Mouse (Mus musculus) liver, embryonic 16.5 days (tissue): ENCODE data around the gene Pla2g1b. TPM values are rescaled to one million over a fixed set of nuclear protein-coding genes. Genes with fewer than 3 reads are reported as not detected.
A peak's percentile ranks its signal among the peaks of the same experiment; 100 is the strongest.

ENCODE experiments used
- ATAC-seq: fragments of 200-750 bp; cut with Nextera tagmentation; 2 replicates; pipeline ENCODE4 v1.8.0; 2017; ENCODE audit warnings: low read depth, mild to moderate bottlenecking, moderate number of reproducible peaks, moderate library complexity
- H3K27ac ChIP-seq: fragments of 300-500 bp; sonication (generic); 2 replicates; pipeline ENCODE4 v1.5.1; 2014; ENCODE audit warnings: mild to moderate bottlenecking, low read length
- H3K27me3 ChIP-seq: fragments of 300-500 bp; sonication (generic); 2 replicates; pipeline ENCODE4 v1.6.1; 2014; ENCODE audit warnings: low read depth, low read length, mixed read lengths; ENCODE audit not compliant: control insufficient read depth, insufficient read depth
- H3K36me3 ChIP-seq: fragments of 300-500 bp; sonication (generic); 2 replicates; pipeline ENCODE4 v1.6.1; 2014; ENCODE audit warnings: mild to moderate bottlenecking; ENCODE audit not compliant: control insufficient read depth, insufficient read depth
- H3K4me1 ChIP-seq: fragments of 300-500 bp; sonication (generic); 2 replicates; pipeline ENCODE4 v1.6.1; 2014; ENCODE audit warnings: low read depth, low read length, mixed read lengths; ENCODE audit not compliant: control insufficient read depth
- H3K4me2 ChIP-seq: fragments of 300-500 bp; sonication (generic); 2 replicates; pipeline ENCODE4 v1.6.1; 2014; ENCODE audit warnings: low read depth, low read length, mixed read lengths
- H3K4me3 ChIP-seq: fragments of 300-500 bp; sonication (generic); 2 replicates; pipeline ENCODE4 v1.5.1; 2014; ENCODE audit warnings: low read depth, mild to moderate bottlenecking, low read length
- H3K9ac ChIP-seq: fragments of 300-500 bp; sonication (generic); 2 replicates; pipeline ENCODE4 v1.6.1; 2014; ENCODE audit warnings: low read depth, low read length
- H3K9me3 ChIP-seq: fragments of 300-500 bp; sonication (generic); replicated peaks from 2 replicates; pipeline ENCODE4 v1.6.1; 2016; ENCODE audit warnings: low read length; ENCODE audit not compliant: control insufficient read depth
- whole genome bisulfite sequencing: fragments of 180-500 bp; shearing (Covaris S2); extraction: QIAGEN DNeasy Blood & Tissue Kit; methylation state at CpG from one replicate; pipeline ENCODE4 v1.1.7; 2014; ENCODE audit not compliant: insufficient replicate concordance; 5-methylcytosine and 5-hydroxymethylcytosine counted together
- polyA plus RNA-seq: library from polyadenylated mRNA; unstranded; fragments of >200 nt; fragmentation: Nextera tagmentation; extraction: Ambion mirVana; gene quantifications from 2 replicates; pipeline ENCODE4 v1.2.1, GENCODE M21; 2015

Gene Pla2g1b
- polyA plus RNA-seq, 1 experiment from 2014 or later = not detected

DNA sequence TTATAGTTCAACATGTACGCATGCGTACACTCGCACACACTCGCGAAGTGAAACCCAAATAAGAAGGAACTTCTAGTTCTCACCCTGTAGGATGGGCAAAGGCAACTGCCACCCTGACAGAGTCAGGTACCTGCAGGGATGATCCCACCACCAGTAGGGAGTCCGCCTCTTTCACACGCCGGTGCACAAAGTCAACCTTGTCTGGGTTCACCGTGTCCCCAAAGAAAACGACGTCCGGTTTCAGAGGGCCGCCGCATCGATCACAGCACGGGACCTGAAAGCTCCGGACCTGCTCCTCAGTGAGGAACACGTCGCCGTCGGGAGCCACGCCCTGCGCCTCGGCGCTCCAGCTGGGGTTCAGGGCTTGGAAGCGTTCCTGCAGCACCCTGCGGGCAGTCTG is 14.0 kb downstream of the Pla2g1b start:
- Histone ChIP-seq H3K4me2 (peak overlapping the region; percentile 47), H3K9me3 (no peaks in the 10 kb centered on the region), H3K27me3 (no peaks in the 10 kb centered on the region), H3K4me3 (peak overlapping the region; percentile 12; the same call in 1 of the 2 replicates), H3K9ac (peak overlapping the region; percentile 2; the same call in 1 of the 2 replicates), H3K27ac (no peak overlapping the region), H3K36me3 (no peaks in the 10 kb centered on the region), H3K4me1 (peaks cover 10% of the 10 kb centered on the region)
- WGBS = 48% methylated on average over 27 of the region's 27 CpGs
- ATAC-seq = no peak

DNA sequence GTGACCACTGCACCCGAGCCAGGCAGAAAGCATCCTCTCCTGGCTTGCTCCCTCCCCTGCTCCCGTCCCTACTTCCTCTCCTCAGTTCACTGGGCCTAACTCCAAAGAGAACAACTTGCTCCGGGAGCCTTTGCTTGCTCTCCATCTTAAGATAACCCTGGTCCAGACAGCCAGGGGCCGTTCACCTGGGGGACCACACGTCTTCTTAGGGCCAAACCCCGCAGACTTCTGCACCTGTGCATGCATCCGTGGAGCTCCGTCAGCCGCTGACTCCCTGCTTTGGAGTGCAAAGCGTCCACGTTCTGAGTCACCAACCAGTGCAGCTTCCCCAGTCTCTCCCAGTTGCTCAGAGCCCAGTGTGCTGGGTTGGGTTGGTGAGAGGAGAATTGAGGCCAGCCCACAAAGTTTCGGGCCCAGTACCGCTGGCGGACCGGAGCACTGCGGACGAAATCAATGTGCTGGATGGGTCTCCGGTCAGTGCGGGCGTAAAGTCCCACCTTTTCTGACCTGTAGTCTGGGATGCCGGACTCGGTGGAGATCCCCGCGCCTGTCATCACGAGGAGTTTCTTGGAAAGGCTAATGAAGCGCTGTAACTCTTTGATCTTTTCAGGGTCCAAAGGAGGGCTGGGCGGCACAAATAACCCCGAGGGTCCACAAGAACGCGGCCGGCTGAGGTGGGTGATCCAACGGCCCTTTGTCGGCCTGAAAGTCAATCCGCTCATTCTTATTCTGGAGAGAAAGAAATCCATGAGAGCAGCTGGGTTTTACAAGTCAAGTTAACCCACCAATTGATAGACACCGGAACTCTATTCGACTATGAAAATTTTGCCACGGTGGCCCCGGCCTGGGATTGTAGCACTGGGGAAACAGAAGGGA is 16.6 kb downstream of the Pla2g1b start:
- Histone ChIP-seq H3K4me1 (peaks cover 10% of the 10 kb centered on the region), H3K4me2 (no peak overlapping the region), H3K27me3 (no peaks in the 10 kb centered on the region), H3K27ac (no peak overlapping the region), H3K36me3 (no peaks in the 10 kb centered on the region), H3K4me3 (no peak overlapping the region), H3K9me3 (no peaks in the 10 kb centered on the region), H3K9ac (no peak overlapping the region)
- ATAC-seq = no peak
- WGBS = 71% methylated on average over 38 of the region's 38 CpGs

DNA sequence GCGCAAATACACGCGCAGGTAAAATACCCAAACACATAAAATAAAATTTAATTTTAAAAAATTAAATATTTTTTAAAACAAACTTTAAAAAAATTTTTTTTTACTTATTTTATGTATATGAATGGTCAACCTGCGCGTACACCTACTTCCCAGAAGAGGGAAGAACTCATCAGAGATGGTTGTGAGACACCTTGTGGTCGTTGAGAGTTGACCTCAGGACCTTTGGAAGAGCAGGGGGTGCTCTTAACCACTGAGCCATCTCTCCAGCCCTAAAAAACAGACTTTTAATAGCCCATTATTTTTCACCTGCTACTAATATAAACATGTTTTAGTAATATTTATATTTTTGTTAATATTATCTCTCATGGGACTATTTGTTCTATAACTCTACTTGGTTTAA is 17.3 kb downstream of the Pla2g1b start:
- Histone ChIP-seq H3K27ac (no peak overlapping the region), H3K9me3 (no peaks in the 10 kb centered on the region), H3K4me1 (peaks cover 10% of the 10 kb centered on the region), H3K36me3 (no peaks in the 10 kb centered on the region), H3K4me3 (no peak overlapping the region), H3K27me3 (no peaks in the 10 kb centered on the region), H3K4me2 (no peak overlapping the region), H3K9ac (no peak overlapping the region)
- ATAC-seq = no peak
- 51% methylated on average over 6 of the region's 6 CpGs for WGBS

DNA sequence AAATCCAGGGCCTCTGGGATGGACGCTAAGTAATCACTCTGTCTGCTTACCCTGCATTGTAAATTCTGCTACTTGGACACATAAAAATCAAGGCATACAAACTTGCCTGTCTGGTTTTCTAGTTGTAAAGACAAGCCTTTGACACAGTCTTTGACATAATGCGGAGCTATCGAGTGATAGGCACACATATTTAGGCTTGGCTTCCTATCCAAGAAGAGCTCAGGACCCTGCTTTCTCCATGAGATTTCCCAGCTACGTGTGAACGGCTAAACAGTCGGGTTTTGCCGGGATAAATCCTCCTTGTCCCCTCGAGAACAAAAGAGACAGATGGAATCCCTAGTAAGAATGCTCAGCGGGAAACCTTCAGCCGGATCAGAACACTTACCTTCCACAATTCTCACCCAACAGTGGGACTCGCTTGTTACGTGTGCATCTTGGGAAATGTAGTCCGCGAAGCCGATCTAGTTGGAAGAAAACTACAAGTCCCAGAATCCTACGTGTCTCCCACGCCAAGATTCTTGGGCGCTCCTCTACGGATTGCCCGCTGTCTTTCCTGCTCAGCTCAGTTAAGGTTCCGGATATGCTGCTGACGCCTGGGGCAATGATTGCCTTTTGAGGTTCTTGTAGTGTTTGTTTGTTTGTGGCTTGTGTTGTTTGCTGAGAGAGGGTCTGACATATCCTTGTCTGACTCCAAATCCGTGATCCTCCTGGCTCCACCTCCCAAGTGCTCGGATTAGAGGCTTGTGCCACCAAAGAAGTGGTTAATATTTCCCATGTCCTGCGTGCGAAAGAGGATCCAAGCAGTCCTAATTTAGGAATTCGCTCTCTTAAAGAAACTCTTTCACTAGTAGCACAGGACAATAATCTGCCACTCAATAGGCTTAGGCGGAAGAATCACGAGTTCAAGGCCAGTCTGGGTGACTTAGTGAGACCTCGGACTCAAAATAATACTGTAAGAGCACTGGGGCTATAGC is 18.2 kb downstream of the Pla2g1b start, which contains the start of gene Sirt4:
Gene Sirt4 (minus strand): TSS at position 779 of the 974 bp plus-strand sequence.
- Histone ChIP-seq H3K27ac (peak within 1 kb of the TSS; percentile 56), H3K4me1 (peaks cover 15% of the 10 kb centered on the region), H3K27me3 (no peaks in the 10 kb centered on the region), H3K36me3 (no peaks in the 10 kb centered on the region), H3K4me3 (peak within 1 kb of the TSS; percentile 59), H3K4me2 (peak within 1 kb of the TSS; percentile 73), H3K9me3 (no peaks in the 10 kb centered on the region), H3K9ac (peak within 1 kb of the TSS; percentile 74)
- WGBS = 7% methylated on average over 30 of the region's 30 CpGs
- ATAC-seq = peak; percentile 88

DNA sequence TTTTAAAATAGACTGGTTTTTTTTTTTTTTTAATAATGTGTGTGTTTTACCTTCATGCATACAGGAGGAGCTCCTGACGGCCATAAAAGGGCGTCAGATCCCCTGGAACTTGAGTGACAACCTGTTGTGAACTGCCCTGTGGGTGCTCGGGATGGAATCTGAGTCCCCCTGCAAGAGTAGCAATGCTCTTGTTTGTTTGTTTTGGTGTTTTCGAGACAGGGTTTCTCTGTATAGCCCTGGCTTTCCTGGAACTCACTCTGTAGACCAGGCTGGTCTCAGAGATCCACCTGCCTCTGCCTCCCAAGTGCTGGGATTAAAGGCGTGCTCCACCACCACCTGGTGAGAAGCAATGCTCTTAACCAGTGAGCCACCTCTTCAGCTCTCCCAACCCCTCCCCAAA is 18.9 kb downstream of the Pla2g1b start:
- H3K36me3 ChIP-seq = no peaks in the 10 kb centered on the region
- no peak for ATAC-seq
- H3K4me1 ChIP-seq = peaks cover 20% of the 10 kb centered on the region
- no peaks in the 10 kb centered on the region for H3K27me3 ChIP-seq
- H3K4me3 ChIP-seq = peak overlapping the region; percentile 59
- peak overlapping the region; percentile 73 for H3K4me2 ChIP-seq
- H3K9ac ChIP-seq = peak overlapping the region; percentile 74
- no peaks in the 10 kb centered on the region for H3K9me3 ChIP-seq
- WGBS = 61% methylated on average over 5 of the region's 5 CpGs
- H3K27ac ChIP-seq = no peak overlapping the region; the same call in 1 of the 2 replicates

DNA sequence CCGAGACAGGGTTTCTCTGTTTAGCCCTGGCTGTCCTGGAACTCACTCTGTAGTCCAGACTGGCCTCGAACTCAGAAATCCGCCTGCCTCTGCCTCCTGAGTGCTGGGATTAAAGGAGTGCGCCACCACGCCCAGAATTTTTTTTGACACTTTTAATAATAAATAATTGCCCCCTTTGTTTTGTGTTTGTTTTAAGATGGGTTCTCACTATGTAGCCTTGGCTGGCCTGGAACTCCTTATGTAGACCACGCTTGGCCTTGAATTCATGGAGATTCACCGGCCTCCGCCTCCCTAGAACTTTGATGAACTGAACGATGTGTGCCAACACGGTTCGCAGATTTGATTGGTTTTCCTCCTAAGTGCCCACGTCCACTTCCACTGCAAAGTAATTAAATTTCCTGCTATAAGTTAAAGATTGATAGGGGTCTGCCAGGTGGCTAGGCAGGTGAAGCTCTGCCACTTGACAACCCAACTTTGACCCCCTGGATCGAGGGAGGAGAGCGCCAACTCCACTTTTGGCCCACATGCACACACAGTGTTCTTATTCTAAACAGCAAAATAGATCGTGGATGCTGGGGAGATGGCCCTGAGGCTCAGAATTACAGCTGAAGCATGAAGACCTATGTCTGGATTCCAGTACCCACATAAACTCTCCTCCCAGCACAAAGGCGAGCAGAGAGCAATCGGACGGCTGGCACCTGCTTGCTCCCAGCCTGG is 19.6 kb downstream of the Pla2g1b start:
- H3K27me3 ChIP-seq = no peaks in the 10 kb centered on the region
- no peaks in the 10 kb centered on the region for H3K9me3 ChIP-seq
- H3K27ac ChIP-seq = no peak overlapping the region
- no peak overlapping the region for H3K4me2 ChIP-seq
- 78% methylated on average over 18 of the region's 18 CpGs for WGBS
- H3K36me3 ChIP-seq = no peaks in the 10 kb centered on the region
- peaks cover 22% of the 10 kb centered on the region for H3K4me1 ChIP-seq
- no peak overlapping the region for H3K4me3 ChIP-seq
- no peak overlapping the region for H3K9ac ChIP-seq
- no peak for ATAC-seq

DNA sequence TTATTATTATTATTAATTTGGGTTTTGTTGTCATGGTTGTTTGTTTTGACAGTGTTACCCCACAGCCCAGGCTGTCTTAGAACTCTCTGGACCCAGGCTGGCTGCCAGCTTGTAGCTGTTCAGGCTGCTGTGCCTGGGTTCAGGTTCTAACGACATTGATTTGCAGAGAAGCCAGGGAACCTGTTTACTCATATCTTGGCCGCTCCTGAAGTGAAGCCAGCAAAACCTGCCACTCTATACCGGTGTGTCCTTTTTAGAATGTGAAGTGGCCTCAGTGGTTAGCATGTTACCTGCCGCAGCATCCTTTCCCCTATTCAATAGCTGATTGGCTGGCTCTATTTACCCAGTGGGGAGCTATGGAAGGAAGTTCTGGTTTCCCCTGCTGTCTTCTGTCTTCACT is 20.7 kb downstream of the Pla2g1b start:
- H3K9ac ChIP-seq = no peak overlapping the region
- WGBS = 48% methylated on average over 4 of the region's 4 CpGs

DNA sequence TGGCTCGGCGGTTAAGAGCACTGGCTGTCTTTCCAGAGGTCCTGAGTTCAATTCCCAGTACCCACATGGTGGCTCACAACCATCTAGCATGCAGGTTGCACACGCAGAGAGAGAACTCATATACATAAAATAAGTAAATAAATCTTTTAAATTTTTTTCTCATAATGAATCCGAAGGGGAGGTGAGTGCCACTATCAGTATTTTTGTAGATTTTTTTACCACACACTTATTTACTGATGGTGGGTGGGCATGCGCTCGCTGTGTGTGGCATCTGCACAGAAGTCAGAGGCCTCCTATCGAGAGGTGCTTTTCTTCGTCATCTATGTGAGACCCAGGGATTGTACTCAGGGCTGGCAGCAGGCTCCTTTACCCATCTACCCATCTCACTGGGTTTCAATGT is 21.3 kb downstream of the Pla2g1b start:
- Histone ChIP-seq H3K9me3 (no peaks in the 10 kb centered on the region), H3K27me3 (no peaks in the 10 kb centered on the region), H3K9ac (no peak overlapping the region), H3K27ac (no peak overlapping the region), H3K4me3 (no peak overlapping the region), H3K4me2 (no peak overlapping the region), H3K4me1 (peaks cover 38% of the 10 kb centered on the region), H3K36me3 (no peaks in the 10 kb centered on the region)
- 77% methylated on average over 8 of the region's 8 CpGs for WGBS
- no peak for ATAC-seq

More for the DNA sequence above, 20.7 kb downstream of the Pla2g1b start:
- no peaks in the 10 kb centered on the region for H3K9me3 ChIP-seq
- H3K36me3 ChIP-seq = no peaks in the 10 kb centered on the region
- H3K27me3 ChIP-seq = no peaks in the 10 kb centered on the region
- no peak for ATAC-seq
- no peak overlapping the region for H3K4me2 ChIP-seq
- H3K4me1 ChIP-seq = peaks cover 32% of the 10 kb centered on the region
- no peak overlapping the region for H3K4me3 ChIP-seq
- H3K27ac ChIP-seq = no peak overlapping the region
